Mouse (Mus musculus): ENCODE measurements around the gene Arhgap27. TPM values are rescaled to one million over a fixed set of nuclear protein-coding genes. Genes with fewer than 3 reads are reported as not detected.
A peak's percentile ranks its signal among the peaks of the same experiment; 100 is the strongest.

The Arhgap27 gene
- total and polyA plus RNA-seq, 2 experiments from 2014 or later = 4.8 to 5.6 TPM

DNA sequence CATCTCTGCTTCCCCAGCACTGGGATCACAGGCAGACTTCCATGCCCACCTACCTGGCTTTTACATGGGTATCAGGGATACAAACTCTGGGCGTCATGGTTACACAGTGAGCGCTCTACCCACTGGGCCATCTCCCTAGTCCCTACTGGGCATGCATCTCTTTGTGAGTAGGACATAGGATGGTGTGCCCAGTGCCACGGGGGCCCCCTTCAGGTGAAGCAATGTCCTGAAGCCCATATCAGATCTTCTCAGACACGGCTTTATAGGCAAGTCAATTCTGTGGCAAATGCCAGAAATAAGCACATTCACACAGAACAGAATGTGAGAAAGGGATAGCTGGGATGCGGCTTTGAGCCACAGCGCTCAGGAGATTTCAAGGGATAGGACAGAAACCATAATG lies 20.4 kb downstream of the Arhgap27 start:
- Histone ChIP-seq H3K4me2 (ENCODE audit: low read depth) (no peak overlapping the region), H3K9ac (no peak overlapping the region), H3K36me3 (ENCODE audit: insufficient read depth) (no peaks in the 10 kb centered on the region), H3K27me3 (ENCODE audit: insufficient read depth, low read length) (no peaks in the 10 kb centered on the region), H3K27ac (ENCODE audit: low read depth, low read length) (no peak overlapping the region), H3K9me3 (ENCODE audit: low read length) (no peaks in the 10 kb centered on the region), H3K4me3 (ENCODE audit: low read depth, low read length) (no peak overlapping the region), H3K4me1 (ENCODE audit: insufficient read depth) (no peaks in the 10 kb centered on the region)
- DNase-seq (no peak), ATAC-seq (no peak)
- TF ChIP-seq CTCF (IDR thresholded peaks at IDR 0.05; ENCODE audit: low read depth) = no peak
- WGBS = 82% methylated on average over 6 of the region's 6 CpGs

DNA sequence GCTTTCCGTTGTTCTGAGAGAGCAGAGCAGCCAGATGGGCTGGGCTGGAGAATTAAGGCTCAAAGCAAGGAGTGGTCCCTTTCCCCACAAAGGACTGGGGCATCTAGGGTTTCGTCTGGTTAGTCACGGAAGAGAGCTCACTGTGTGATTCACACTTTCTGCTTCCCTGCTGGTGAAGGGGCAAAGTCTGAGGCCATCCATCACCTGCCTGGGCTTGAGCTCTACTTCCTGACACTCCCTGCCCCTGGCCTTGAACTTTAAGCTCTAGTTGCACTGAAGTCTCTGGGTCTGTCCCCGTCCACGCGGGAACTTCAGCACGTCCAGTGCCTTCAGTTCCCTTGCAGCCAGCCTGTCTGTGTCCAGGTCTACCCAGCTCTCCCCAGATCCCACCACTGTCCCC lies 22.8 kb downstream of the Arhgap27 start:
- ATAC-seq (no peak), DNase-seq (no peak)
- Histone ChIP-seq H3K36me3 (ENCODE audit: insufficient read depth) (no peaks in the 10 kb centered on the region), H3K27me3 (ENCODE audit: insufficient read depth, low read length) (no peaks in the 10 kb centered on the region), H3K9ac (no peak overlapping the region), H3K4me1 (ENCODE audit: insufficient read depth) (no peaks in the 10 kb centered on the region), H3K4me2 (ENCODE audit: low read depth) (no peak overlapping the region), H3K4me3 (ENCODE audit: low read depth, low read length) (no peak overlapping the region), H3K27ac (ENCODE audit: low read depth, low read length) (no peak overlapping the region), H3K9me3 (ENCODE audit: low read length) (no peaks in the 10 kb centered on the region)
- no peak for TF ChIP-seq CTCF (IDR thresholded peaks at IDR 0.05; ENCODE audit: low read depth)
- WGBS = 59% methylated on average over 7 of the region's 7 CpGs

DNA sequence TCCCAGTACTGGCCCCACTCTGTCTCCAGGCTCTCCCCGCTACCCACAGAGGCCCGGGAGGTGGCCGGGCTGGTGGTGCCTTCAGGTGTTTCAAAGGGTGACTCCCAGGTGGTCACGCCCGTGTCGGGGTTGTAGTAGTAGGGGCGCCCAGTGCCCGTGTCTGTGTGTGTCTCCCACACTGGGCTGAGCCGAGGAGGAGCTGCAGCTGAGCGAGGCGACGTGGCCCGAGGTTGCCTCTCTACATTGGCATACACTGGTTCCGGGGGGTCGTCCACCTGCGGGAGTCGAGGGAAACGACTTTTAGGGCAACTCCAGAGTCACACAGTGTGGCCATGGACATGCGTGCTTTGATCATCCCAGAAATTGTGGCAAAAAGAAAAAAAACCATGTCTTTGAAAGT lies 23.4 kb downstream of the Arhgap27 start:
- Histone ChIP-seq H3K27me3 (ENCODE audit: insufficient read depth, low read length) (no peaks in the 10 kb centered on the region), H3K4me2 (ENCODE audit: low read depth) (peak overlapping the region; percentile 28), H3K27ac (ENCODE audit: low read depth, low read length) (no peak overlapping the region), H3K9me3 (ENCODE audit: low read length) (no peaks in the 10 kb centered on the region), H3K4me3 (ENCODE audit: low read depth, low read length) (no peak overlapping the region), H3K4me1 (ENCODE audit: insufficient read depth) (no peaks in the 10 kb centered on the region), H3K36me3 (ENCODE audit: insufficient read depth) (no peaks in the 10 kb centered on the region), H3K9ac (no peak overlapping the region)
- 79% methylated on average over 19 of the region's 19 CpGs for WGBS
- ATAC-seq = no peak
- TF ChIP-seq CTCF (IDR thresholded peaks at IDR 0.05; ENCODE audit: low read depth) = no peak
- DNase-seq = no peak

DNA sequence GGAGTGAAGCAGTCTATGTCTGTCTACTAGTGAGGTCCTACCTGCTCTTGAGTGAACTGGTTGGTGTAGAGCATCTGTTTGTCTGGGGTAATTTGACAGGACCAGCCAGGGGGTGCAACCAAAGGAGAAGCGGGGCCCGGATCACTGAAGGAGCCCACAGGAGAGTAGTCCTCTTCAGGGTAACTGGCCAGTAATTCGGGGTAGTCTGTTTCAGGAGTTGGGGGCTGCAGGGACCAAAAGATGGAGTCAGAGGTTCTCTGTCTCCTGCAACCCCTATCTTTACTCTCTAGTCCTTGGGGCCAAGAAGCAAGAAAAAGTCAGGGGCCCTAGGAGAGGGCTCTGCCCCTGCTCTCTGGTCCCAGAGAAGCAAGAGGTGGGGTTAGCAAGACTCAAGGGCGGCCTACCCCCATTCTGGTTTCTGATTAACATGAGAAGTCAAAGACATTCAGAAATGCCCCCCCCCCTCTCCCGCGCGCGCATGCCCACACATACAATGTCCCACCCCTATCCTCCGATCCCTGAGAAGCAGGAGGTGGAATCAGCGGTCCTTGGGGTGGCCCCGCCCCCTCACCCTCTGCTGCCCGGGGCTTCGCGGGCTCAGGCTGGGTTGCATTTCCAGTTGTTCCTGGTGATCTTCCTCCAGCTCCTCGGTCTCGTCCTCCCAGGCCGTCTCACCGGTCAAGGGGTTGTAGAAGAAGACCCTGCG lies 23.9 kb downstream of the Arhgap27 start:
- TF ChIP-seq CTCF (IDR thresholded peaks at IDR 0.05; ENCODE audit: low read depth) = no peak
- Histone ChIP-seq H3K4me1 (ENCODE audit: insufficient read depth) (no peaks in the 10 kb centered on the region), H3K27me3 (ENCODE audit: insufficient read depth, low read length) (no peaks in the 10 kb centered on the region), H3K4me3 (ENCODE audit: low read depth, low read length) (no peak overlapping the region), H3K9me3 (ENCODE audit: low read length) (no peaks in the 10 kb centered on the region), H3K36me3 (ENCODE audit: insufficient read depth) (no peaks in the 10 kb centered on the region), H3K9ac (no peak overlapping the region), H3K27ac (ENCODE audit: low read depth, low read length) (no peak overlapping the region), H3K4me2 (ENCODE audit: low read depth) (peak overlapping the region; percentile 28)
- WGBS = 49% methylated on average over 19 of the region's 19 CpGs
- no peak for DNase-seq
- ATAC-seq = no peak

DNA sequence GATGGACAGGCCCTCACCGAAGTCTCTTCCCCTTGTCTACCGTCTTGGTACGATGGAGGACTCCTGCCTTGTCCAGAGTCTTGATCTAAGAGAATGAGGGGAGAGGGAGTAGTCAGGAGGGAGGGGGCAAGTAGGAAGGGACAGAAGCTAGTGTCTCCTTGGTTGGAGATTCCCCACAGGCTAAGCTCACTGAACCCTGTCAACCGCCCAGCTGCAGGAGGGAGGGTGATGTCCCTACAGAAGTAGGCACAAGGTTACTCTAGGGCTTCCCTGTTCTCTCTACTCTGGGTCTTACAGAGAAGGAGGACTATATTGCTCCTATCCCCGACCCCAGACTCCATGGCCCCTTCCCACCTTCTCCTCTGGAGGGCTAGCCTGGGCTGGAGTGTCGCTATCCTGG lies 24.8 kb downstream of the Arhgap27 start:
- WGBS = 90% methylated on average over 6 of the region's 6 CpGs
- peaks cover 1% of the 10 kb centered on the region for H3K27me3 ChIP-seq (ENCODE audit: insufficient read depth, low read length)
- TF ChIP-seq CTCF (IDR thresholded peaks at IDR 0.05; ENCODE audit: low read depth) = no peak

DNA sequence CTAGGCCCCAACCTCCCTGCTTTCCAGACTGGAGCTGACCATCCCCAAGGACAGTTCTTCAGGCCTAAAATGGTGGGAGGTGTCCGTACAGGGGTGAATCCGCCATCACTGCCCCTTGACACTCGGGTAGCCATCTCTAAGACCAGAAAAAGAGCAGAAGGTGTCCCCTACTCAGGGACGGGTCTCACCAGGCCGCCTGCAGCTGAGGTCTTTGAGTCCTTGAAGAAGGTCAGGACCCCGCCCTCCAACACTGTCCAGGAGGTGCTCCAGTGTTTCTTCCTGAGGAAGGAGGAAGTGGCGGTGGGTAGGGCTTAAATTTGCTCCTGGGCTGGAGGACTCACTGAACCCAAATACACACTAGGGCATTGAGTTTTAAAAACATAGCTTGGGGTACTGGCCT lies 25.4 kb downstream of the Arhgap27 start:
- Histone ChIP-seq H3K27me3 (ENCODE audit: insufficient read depth, low read length) (peaks cover 7% of the 10 kb centered on the region), H3K9ac (no peak overlapping the region), H3K4me1 (ENCODE audit: insufficient read depth) (no peaks in the 10 kb centered on the region), H3K27ac (ENCODE audit: low read depth, low read length) (no peak overlapping the region), H3K4me2 (ENCODE audit: low read depth) (no peak overlapping the region), H3K9me3 (ENCODE audit: low read length) (no peaks in the 10 kb centered on the region), H3K4me3 (ENCODE audit: low read depth, low read length) (no peak overlapping the region), H3K36me3 (ENCODE audit: insufficient read depth) (no peaks in the 10 kb centered on the region)
- TF ChIP-seq CTCF (IDR thresholded peaks at IDR 0.05; ENCODE audit: low read depth) = no peak
- no peak for DNase-seq
- no peak for ATAC-seq
- WGBS = 78% methylated on average over 7 of the region's 7 CpGs

More for the DNA sequence above, 24.8 kb downstream of the Arhgap27 start:
- Histone ChIP-seq H3K9me3 (ENCODE audit: low read length) (no peaks in the 10 kb centered on the region), H3K4me3 (ENCODE audit: low read depth, low read length) (no peak overlapping the region), H3K36me3 (ENCODE audit: insufficient read depth) (no peaks in the 10 kb centered on the region), H3K9ac (no peak overlapping the region), H3K4me1 (ENCODE audit: insufficient read depth) (no peaks in the 10 kb centered on the region), H3K4me2 (ENCODE audit: low read depth) (no peak overlapping the region), H3K27ac (ENCODE audit: low read depth, low read length) (no peak overlapping the region)
- no peak for ATAC-seq
- DNase-seq = no peak

DNA sequence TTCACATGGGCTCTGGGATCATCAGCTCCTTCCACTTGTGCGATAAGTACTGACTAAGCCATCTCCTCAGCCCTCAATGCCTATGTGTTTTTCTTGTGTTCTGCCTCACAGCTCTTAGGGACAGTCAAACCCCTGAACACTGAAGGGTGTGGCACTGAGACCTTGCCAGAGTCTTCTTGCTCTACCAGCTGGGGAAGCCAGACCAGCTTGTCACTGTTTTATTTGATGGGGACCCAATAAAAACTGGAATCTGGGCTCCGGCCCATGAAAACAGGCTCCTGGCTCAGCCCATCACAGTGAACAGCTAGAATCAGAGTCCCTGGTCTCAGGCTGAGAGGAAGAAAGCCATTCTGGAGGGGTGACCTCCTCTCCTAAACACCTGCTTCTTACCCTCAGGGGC lies 26.3 kb downstream of the Arhgap27 start:
- Histone ChIP-seq H3K9me3 (ENCODE audit: low read length) (no peaks in the 10 kb centered on the region), H3K4me1 (ENCODE audit: insufficient read depth) (no peaks in the 10 kb centered on the region), H3K9ac (no peak overlapping the region), H3K36me3 (ENCODE audit: insufficient read depth) (no peaks in the 10 kb centered on the region), H3K27me3 (ENCODE audit: insufficient read depth, low read length) (peaks cover 13% of the 10 kb centered on the region), H3K27ac (ENCODE audit: low read depth, low read length) (no peak overlapping the region), H3K4me2 (ENCODE audit: low read depth) (no peak overlapping the region), H3K4me3 (ENCODE audit: low read depth, low read length) (no peak overlapping the region)
- WGBS = 92% methylated on average over 2 of the region's 2 CpGs
- ATAC-seq = no peak
- DNase-seq = no peak
- no peak for TF ChIP-seq CTCF (IDR thresholded peaks at IDR 0.05; ENCODE audit: low read depth)

All from forebrain, postnatal 0 days (tissue).